Mouse (Mus musculus): Measurements from ENCODE around the gene 4921509C19Rik. TPM values are rescaled to one million over a fixed set of nuclear protein-coding genes. Genes with fewer than 3 reads are reported as not detected.

Gene 4921509C19Rik
- polyA plus RNA-seq, 1 experiment from 2014 or later, result not detected

Other genes with a start within 250 kb of the 4921509C19Rik start
- 321 and 325 TPM in 2 replicates for gene Nsfl1c, start 18.0 kb upstream of the 4921509C19Rik start, polyA plus RNA-seq (2016; fragmentation: Nextera tagmentation; extraction: Ambion mirVana)
- 543 and 621 TPM in 2 replicates for gene Fkbp1a, start 66.3 kb upstream of the 4921509C19Rik start, polyA plus RNA-seq (2016; fragmentation: Nextera tagmentation; extraction: Ambion mirVana)
- gene Sdcbp2, start 96.5 kb upstream of the 4921509C19Rik start, polyA plus RNA-seq (2016; fragmentation: Nextera tagmentation; extraction: Ambion mirVana), result 0.55 and 0.73 TPM in 2 replicates
- gene Snph, start 156.4 kb upstream of the 4921509C19Rik start, polyA plus RNA-seq (2016; fragmentation: Nextera tagmentation; extraction: Ambion mirVana), result 0.14 and 0.30 TPM in 2 replicates
- not detected in 2 replicates for gene Rad21l, start 192.4 kb upstream of the 4921509C19Rik start, polyA plus RNA-seq (2016; fragmentation: Nextera tagmentation; extraction: Ambion mirVana)
- 2.3 and 2.8 TPM in 2 replicates for gene Tmem74b, start 225.9 kb upstream of the 4921509C19Rik start, polyA plus RNA-seq (2016; fragmentation: Nextera tagmentation; extraction: Ambion mirVana)